Mouse (Mus musculus) cerebellum, adult 18-20 months (tissue): ENCODE measurements around the gene Gm11127.
A peak's percentile ranks its signal among the peaks of the same experiment; 100 is the strongest.
"Not testable (repeated sequence)": the region's sequence is repeated elsewhere in the genome, so short reads cannot be mapped to it uniquely, and the experiment has no call there.

Experiments
- DNase-seq, 2 experiments: peaks; one replicate each; pipeline ENCODE4 v3.0.0; 2021

Gm11127 gene

DNA sequence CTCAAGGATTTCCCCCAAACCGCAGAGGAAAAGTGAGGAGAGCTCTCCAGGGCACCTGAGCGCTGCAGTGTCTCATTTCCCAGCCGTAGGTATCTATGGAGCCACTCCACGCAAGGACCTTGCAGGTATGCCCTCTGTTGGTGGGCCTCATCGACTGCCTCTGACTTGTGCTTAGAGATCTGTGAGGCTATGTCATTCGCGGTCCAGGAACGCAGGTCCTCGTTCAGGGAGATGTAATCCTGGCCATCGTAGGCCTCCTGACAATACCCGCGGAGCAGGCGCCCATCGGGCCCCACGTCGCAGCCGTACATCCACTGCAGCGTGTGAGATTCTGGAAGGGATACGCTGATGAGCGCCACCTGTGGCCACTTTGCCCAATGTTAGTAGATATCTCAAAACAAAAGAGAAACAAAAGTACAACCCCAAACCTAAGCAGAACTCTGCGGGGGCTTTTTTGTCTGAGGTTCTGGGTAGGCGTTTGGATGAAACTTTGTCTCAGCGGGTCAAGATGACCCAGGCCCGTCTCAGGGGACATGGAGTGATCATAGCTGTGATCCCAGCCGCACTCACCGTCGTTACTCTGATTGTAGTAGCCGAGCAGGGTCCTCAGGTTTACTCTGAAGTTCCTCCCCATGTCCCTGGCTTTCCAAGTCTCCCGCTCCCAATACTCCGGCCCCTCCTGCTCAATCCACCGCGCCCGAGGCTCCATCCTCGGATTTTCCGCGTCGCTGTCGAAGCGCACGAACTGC is 26.4 kb downstream of the Gm11127 start:
- peak; percentile 41 to 53 for DNase-seq

DNA sequence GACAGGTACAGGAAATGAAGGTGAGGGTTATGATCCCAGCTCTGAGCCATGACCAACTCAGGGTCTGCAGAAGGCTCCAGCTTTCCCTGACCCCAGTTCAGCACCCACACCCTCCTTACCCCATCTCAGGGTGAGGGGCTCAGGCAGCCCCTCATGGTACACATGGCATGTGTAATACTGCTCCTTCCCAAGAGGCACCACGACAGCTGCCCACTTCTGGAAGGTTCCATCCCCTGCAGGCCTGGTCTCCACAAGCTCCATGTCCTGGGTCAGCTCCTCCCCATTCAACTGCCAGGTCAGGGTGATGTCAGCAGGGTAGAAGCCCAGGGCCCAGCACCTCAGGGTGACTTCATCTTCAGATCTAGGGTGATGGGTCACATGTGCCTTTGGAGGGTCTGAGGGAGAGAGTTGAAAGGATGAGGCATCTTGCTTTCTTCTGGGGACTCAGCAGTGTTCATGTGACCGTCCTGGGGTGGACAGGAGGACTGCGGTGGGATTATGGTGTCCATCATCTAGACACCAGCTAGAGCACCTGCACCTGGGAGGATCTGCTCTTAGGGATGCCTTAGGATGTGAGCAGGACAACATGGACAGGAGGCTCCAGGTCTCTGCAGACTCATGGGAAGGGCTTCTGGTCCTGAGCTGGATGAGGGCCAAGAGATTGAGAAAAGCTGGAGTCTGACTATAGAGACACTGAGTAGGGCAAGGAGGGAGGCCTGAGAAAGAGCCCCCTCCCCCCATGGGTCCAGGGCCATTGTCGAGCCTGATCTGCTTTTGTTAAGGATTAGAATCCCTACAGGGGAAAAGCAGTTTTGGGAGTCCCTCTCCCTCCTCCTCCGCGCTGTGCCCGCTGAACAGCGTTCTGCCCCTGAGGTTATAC is 27.2 kb downstream of the Gm11127 start:
- DNase-seq: not testable (repeated sequence)

DNA sequence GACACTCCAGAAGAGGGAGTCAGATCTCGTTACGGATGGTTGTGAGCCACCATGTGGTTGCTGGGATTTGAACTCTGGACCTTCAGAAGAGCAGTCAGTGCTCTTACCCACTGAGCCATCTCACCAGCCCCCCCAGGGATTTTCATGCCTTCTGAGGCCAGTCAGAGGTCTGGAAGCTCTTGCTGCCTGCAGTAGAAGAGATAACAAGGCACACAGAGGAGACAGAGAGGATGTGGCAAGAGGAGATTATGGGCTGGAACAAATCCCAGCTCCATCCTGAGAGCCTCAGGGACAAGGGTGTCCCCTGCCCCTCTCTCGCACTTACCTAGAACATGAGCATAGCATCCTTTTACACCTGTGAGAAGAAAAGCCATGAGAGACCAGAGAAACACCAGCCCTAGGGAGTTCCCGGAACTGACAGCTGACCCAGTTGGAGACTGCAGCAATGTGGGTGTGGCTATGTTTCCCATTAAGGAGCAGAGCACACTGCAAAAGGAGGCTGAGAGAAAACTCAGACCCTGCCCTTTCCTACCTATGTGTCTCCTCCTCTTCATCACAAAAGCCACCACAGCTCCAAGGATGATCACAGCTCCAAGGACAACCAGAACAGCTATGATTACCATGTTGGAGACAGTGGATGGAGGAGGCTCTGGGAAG is 28.0 kb downstream of the Gm11127 start:
- not testable (repeated sequence) for DNase-seq

DNA sequence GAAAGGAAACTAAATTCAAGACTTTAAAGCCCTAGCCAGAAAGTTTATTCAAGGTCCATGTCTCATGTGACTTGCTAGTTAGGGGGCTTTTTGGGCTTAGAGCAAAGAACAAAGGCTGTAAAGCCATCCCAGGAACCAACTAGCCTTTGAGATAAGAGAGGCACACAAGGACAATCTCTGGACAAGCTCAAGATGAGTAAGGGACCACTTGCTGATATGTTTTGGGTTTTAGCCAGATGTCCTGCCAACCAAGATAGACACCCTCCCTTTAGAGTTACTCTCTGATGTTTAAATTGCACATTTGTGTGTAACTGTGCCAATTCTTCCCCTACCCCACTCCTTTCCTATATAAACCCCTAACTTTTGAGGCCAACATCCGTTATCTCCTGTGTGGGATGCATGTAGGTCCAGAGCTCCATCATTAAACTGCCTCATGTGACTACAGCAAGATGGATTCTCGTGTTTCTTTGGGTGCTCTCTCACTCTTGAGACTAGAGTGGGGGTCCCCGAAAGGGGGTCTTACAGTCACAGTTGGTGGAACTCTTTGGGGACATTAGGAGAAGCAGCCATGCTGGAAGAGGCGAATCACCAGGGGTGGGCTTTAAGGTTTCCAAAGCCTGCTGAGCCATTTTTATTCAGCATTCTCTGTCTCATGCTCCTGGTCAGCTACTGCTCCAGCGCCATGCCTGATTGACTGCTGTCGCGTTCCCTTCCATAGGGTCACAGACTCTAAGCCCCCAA is 29.1 kb downstream of the Gm11127 start:
- no peak for DNase-seq

DNA sequence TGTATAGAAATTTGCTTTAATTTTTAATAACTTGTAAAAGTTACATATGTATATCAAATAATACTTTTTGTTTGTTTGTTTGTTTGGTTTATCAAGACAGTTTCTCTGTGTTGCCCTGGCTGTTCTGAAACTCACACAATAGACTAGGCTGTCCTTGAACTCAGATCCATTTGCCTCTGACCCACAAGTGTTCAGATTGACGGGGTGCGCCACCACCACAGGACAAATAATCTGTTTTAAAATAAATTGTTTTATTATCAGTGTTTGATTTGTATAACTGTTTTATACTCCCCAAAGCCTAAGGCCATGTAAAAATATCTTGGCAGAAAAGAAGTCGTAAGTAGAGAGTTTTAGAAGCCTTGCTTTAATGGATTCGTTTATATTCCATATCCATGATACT is 30.5 kb downstream of the Gm11127 start:
- DNase-seq: no peak

DNA sequence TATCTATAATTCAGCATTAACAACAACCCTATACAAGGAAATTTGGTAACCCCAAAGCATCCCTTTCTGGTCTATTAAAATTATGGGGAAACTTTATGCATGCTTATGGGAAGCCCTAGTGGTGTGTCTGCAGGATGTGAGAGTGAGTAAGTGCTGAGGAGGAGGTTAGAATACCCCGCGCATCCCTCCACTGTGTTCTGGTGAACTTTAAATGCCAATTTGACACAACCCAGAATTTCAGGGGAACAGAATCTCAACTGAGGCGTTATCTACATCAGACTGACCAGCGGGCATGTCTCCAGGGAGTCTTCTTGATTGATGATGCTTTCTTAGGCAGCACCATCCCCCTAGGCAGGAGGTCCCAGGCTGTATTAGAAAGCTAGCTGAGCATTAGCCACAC is 32.3 kb downstream of the Gm11127 start:
- DNase-seq: no peak

DNA sequence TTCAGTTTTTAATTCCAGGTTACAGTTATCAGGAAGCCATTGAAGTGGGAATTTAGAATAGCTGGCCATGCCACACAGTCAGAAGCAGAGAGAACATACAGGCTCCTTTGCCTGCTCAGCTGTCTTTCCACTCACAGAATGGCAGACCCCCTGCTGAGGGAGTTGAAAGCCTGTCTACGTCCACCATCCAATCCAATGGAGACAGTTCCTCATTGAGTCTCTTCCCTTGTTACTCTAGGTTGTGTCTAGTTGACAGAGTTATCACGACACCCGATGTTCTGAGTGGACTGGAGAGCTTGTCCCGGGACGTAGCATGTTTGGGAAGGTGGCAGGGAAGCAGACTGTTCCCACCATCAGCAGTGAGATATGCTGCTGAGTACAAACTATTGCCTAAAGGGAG is 33.0 kb downstream of the Gm11127 start:
- no peak for DNase-seq

DNA sequence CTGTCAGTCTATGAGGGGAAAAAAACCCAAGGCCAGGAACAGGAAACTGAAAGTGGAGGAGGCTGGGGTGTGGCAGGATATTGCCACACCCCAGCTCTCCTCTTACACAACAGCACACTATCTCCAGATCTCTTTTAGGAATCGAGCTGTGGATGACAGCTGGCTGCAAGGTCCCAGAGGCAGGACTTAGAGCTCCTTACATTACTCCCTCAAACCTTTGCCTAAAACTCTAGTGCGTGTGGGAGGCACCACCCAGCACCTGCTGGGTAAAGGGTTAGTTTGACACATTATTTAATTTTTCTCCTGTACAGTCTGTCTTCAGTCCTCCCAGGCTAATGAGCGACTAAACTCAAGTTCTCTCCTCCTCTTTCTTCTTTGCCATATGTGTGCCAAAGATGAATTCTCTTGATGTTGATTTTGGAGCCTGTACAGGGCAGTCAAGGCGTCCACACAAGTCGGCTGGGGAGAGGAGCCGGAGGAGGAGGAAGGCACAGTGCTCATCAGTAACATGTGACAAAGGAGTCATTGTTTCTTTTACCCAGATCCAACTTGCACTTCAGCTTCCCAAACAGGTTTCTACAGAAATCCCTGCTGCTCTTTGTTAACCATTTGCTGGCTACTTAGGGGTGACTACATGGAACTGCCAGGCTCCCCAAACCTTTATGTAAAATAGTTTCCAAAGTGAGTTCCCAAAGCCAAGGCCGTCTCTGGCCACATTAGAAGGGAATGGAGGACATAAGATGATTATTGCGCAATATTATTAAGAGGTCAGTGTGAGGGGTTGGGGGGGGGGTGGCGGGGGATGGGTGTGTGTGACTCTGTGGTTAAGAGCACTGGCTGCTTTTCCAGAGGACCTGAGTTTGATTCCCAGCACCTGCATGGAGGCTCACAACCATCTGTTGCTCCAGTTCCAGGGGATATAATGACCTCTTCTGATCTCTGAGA is 34.2 kb downstream of the Gm11127 start:
- no peak for DNase-seq

DNA sequence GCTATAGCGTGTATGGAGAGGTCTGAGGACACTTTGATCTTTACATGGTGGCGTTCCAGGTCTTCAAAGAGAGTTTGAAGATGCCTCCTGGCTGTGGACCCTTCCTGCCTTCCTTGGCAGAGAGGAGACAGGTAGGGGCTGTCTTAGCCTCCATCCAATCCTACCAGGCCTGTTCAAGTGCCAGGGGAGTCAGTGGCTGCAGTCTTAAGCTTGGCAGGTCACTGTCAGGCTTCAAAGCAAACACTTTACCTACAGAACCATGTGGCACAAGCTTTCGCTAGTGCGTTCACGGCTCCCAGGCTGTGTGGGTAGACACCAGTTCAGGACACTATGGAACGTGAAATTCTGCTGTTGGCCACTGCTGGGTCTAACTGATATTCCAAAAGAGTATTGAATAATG is 35.2 kb downstream of the Gm11127 start:
- no peak for DNase-seq

DNA sequence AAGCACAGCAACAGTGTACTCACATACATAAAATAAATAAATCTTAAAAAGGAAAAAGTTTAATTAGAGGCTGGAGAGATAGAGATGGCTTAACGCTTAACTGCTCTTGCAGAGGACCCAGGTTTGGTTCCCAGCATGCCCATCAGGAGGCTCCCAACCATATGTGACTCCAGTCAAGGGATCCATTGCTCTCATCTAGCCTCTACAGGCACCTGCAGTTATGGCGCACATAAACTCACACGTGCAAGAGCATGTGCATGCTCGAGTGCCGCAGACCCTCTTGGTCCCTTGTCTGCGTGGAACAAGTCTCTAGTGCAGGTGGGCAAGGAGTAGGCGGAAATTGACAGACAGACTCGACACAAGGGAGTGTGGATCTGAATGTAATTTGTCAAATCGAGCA is 36.1 kb downstream of the Gm11127 start:
- no peak for DNase-seq

DNA sequence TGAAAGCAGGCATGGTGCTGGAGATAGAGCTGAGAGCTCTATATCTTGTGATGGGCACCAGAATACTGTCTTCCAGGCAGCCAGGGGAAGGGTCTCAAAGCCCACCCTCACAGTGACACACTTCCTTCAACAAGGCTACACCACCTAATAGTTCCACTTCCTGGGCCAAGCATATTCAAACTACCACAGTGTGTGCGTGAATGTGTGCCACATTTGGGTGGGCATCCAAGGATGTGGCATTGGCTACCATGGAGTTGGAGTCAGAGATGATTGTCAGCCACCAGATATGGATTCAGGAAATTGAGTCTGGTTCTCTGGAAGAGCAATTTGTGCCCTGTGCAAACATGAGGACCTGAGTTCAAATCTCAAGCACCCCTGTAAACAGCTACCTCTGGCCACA is 36.9 kb downstream of the Gm11127 start:
- no peak for DNase-seq

DNA sequence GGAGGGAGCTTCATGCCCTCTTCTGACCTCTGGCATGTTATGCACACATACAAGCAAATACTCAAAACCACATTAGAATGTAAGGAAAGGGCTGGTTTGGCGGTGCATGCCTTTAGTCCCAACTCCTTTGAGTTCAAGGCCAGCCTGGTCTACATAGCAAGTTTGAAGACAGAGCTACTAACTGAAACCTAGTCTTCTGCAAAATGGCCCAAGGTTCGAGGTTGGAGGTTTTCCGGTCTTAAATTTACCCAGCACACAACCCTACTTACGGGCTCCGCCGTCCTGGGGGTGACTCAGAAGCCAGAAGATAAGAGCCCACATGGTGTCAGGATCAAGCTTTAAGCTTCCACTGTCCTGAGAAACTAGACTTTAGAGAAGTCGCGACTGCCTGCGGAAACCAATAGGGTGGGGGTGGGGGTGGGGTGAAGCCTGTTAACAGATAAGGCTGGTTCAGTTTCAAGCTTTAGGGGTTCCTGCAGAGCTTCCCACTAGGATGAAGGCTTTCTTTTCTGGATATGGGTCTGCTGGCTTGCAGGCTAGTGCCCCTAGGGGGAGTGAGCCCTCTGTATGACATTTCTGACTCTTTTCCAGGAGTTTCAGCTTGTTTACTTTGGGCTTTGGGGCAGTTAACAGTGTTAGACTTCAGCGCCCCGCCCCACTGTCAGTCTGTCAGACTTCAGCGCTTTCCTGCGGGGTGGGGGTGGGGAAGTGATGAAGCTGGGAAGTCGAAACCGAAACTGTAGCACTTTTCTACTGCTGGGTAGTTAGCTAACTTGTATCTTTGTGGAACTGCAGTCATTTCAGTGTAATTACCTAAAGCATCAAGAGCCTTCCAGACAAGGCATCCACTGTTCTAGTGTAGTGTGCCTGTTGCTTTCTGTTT is 37.7 kb downstream of the Gm11127 start, which contains the start of gene H2-T24:
TSS of gene H2-T24 (minus strand) at position 370 of the 883 bp plus-strand sequence.
- no peak for DNase-seq

DNA sequence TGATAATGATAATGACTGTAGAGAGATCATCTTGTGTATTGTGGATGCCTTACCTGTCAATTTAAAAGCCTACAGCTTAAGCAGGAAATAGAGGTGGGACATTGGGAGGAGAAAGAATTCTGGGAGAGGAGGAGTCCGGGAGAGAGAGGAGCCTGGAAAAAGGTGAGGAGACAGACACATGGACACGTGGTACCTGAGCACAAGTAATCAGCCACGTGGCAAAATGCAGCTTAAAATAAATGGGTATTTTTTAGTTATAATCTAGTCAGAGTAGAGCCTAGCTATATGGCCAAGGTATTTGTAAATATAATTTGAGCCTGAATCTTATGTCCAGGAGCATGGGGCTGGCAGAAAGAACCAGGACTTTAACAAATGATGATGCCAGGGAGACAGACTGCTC is 38.7 kb downstream of the Gm11127 start:
- DNase-seq: no peak

DNA sequence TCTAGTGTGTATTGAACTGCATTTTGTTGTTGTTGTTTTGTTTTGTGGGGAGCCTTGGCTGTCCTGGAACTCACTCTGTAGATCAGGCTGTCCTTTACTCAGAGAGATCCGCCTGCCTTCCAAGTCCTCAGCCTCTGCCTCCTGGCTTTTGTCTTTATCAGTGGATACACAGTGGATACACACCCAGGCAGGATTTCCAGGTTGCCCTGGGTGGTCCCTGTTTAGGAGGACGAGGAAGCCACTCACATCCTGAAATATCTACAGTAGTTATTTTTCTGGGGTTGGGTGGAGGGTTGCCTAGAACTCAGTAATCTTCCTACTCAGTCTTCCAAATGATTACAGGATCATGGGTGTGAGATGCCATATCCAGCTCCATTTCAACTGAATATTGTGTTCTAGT is 39.2 kb downstream of the Gm11127 start:
- no peak for DNase-seq

DNA sequence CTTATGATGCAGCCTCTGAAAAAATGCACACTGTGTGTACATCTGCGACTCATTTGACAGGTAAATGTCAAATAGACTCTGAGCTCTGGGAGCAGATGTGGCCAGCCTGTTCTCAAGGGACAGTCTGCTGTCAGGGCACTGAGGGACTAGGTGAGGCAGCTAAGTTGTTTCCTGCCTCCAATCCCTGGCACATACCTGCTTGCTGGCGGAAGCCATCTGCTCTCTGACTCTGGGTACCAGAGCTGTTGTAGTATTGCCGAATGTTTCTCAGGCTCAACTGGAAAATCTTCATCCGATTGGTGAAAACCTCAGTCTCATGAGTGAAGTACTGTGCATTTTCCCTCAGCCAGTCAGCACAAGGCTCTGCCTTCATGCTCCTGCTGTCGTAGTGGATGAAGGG is 41.1 kb downstream of the Gm11127 start:
- peak; percentile 25 to 55 for DNase-seq

DNA sequence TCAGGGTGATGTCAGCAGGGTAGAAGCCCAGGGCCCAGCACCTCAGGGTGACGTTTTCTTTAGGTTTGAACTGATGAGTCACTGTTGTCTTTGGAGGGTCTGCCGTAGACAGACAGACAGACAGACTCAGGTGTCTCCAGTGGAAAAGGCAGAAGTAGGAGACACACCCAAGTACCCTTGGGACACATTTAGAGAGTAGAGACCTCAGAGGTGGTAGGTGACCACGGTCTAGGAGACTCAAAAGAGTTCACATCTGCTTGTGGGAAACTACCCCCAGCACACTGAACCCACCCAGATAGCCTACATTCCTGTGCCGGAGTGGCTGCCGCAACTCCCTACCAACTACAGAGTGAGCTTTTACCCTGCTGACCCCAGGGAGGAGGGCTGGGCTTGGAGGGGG is 43.2 kb downstream of the Gm11127 start:
- DNase-seq: no peak
